Mouse (Mus musculus) forebrain, embryonic 16.5 days (tissue): ENCODE results near the gene Mmachc. TPM values are rescaled to one million over a fixed set of nuclear protein-coding genes. Genes with fewer than 3 reads are reported as not detected.

Experiments
- ATAC-seq: fragments of 200-750 bp; cut with Nextera tagmentation; 2 replicates; pipeline ENCODE4 v1.8.0; 2017; ENCODE audit warnings: mild to moderate bottlenecking, moderate library complexity
- H3K27ac ChIP-seq: fragments of 300-500 bp; sonication (generic); 2 replicates; pipeline ENCODE4 v1.5.1; 2014; ENCODE audit warnings: low read length, control low read depth
- H3K27me3 ChIP-seq: fragments of 300-500 bp; sonication (generic); replicated peaks from 2 replicates; pipeline ENCODE4 v1.6.1; 2014; ENCODE audit warnings: low read length; ENCODE audit not compliant: control insufficient read depth, insufficient read depth
- H3K36me3 ChIP-seq: fragments of 300-500 bp; sonication (generic); 2 replicates; pipeline ENCODE4 v1.6.1; 2014; ENCODE audit not compliant: control insufficient read depth, insufficient read depth
- H3K4me1 ChIP-seq: fragments of 300-500 bp; sonication (generic); replicated peaks from 2 replicates; pipeline ENCODE4 v1.6.1; 2014; ENCODE audit warnings: low read length; ENCODE audit not compliant: control insufficient read depth, insufficient read depth
- H3K4me2 ChIP-seq: fragments of 300-500 bp; sonication (generic); 2 replicates; pipeline ENCODE4 v1.6.1; 2014; ENCODE audit warnings: mild to moderate bottlenecking, low read length, control low read depth
- H3K4me3 ChIP-seq: fragments of 300-500 bp; sonication (generic); replicated peaks from 2 replicates; pipeline ENCODE4 v1.5.1; 2014; ENCODE audit warnings: mild to moderate bottlenecking, low read length, control low read depth
- H3K9ac ChIP-seq: fragments of 300-500 bp; sonication (generic); replicated peaks from 2 replicates; pipeline ENCODE4 v1.6.1; 2014; ENCODE audit warnings: low read depth, low read length, control low read depth
- H3K9me3 ChIP-seq: fragments of 300-500 bp; sonication (generic); 2 replicates; pipeline ENCODE4 v1.6.1; 2016; ENCODE audit warnings: low read length; ENCODE audit not compliant: control insufficient read depth
- WGBS: fragments of 180-500 bp; shearing (Covaris S2); extraction: QIAGEN DNeasy Blood & Tissue Kit; methylation state at CpG from one replicate; pipeline ENCODE4 v1.1.7; 2014; 5-methylcytosine and 5-hydroxymethylcytosine counted together
- polyA plus RNA-seq: library from polyadenylated mRNA; unstranded; fragments of >200 nt; fragmentation: Nextera tagmentation; extraction: Ambion mirVana; gene quantifications from 2 replicates; pipeline ENCODE4 v1.2.1, GENCODE M21; 2015

Gene Mmachc
- 24.9 and 27.8 TPM in 2 replicates for polyA plus RNA-seq

DNA sequence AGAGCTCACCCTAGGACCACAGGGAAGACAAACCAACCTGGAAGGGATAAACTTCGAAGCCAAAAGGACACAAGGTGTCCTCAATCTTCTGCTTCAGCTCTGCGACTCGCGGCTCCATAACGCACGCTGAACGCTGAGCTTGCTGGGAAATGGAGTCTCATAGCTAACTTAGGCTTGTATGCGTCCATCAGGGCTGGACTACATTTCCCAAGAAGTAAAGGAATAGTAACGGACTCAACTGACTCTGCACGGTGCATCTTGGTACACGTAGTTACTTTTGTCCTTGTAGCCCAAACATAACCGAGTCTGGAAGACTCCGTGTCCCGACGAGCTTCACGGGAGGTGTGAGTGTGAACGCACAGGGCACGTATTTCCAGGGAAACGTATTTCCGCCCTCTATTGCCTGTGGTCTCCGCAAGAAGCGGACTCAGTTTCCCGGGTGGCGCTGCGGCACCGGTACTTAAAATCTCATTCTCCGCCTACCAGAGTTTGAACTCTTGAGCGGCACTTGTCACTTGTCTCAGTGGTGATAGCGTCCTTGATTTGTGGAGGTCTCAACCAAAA is at the start of gene Mmachc, which contains the start of gene Ccdc163:
TSS of gene Mmachc (minus strand) at position 206 of the 564 bp plus-strand sequence.
TSS of gene Ccdc163 (plus strand) at position 309 of the 564 bp plus-strand sequence.
- Histone ChIP-seq H3K36me3 (no peaks in the 10 kb centered on the region), H3K9ac (peak within 1 kb of the TSS; percentile 53), H3K4me1 (peaks cover 11% of the 10 kb centered on the region), H3K4me2 (peak within 1 kb of the TSS; percentile 70), H3K27ac (no peak within 1 kb of the TSS), H3K4me3 (peak within 1 kb of the TSS; percentile 51), H3K9me3 (no peaks in the 10 kb centered on the region), H3K27me3 (no peaks in the 10 kb centered on the region)
- peak; percentile 99 for ATAC-seq
- WGBS = 0% methylated on average over 29 of the region's 29 CpGs

DNA sequence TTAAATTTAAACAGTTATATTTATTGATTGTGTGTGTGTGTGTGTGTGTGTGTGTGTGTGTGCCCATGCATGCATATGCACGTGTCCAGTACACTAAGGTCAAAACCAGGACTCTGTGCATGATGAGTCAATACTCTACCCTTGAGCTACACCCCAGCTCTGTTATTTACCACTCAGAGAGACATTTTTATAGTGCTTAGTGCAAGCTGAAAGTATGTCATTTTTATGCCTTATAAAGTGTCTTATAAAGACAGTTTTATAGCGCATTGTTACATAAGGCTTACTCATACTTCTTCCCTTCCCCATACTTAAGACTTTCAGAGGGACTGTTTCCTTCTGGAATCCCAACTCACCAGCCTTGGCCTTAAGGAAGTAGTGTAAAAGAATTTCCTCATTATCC is 41.5 kb upstream of the Mmachc start:
- Histone ChIP-seq H3K9ac (no peak overlapping the region), H3K4me3 (no peak overlapping the region), H3K4me2 (no peak overlapping the region), H3K27me3 (no peaks in the 10 kb centered on the region), H3K36me3 (no peaks in the 10 kb centered on the region), H3K27ac (no peak overlapping the region), H3K4me1 (no peaks in the 10 kb centered on the region), H3K9me3 (no peaks in the 10 kb centered on the region)
- ATAC-seq = no peak
- WGBS = 96% methylated on average over 2 of the region's 2 CpGs

DNA sequence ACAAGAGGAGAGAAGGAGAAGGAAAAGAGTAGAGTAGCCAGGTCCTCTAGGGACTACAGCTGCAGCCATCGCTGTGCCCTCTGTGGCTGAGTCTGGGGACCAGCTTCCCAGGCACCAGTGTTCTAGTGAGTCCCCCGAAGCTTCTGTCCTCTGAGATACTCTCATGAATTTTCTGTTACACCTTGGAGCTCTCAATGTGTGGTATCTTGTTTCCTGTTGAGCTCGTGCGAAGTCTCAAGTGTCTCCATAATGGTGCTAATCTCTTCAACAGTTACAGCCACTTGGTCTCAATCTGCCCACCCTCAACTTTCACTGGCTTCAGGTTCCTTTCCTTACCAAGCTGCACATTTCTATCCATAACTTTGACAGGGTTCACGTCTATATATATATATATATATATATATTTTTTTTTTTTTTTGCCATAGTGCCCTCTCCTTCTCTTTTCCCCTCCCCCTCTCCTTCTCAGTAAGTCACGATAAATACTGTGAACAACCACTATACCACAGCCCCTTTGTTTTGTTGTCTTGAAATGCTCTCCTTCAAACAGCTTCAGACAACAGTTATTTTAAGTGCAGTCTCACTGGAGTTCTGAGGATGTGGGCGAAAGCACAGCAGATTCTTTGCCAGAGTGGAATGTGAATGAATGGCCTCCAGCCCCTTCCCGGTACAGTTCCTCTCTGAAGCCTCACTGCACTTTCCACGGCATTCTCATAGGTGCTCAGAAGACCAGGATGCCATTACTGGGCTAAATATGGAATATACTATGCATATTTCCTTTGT is 31.0 kb upstream of the Mmachc start:
- Histone ChIP-seq H3K27me3 (no peaks in the 10 kb centered on the region), H3K36me3 (no peaks in the 10 kb centered on the region), H3K4me1 (no peaks in the 10 kb centered on the region), H3K4me3 (no peak overlapping the region), H3K9ac (no peak overlapping the region), H3K4me2 (no peak overlapping the region), H3K9me3 (no peaks in the 10 kb centered on the region), H3K27ac (no peak overlapping the region)
- no peak for ATAC-seq
- 79% methylated on average over 9 of the region's 9 CpGs for WGBS

DNA sequence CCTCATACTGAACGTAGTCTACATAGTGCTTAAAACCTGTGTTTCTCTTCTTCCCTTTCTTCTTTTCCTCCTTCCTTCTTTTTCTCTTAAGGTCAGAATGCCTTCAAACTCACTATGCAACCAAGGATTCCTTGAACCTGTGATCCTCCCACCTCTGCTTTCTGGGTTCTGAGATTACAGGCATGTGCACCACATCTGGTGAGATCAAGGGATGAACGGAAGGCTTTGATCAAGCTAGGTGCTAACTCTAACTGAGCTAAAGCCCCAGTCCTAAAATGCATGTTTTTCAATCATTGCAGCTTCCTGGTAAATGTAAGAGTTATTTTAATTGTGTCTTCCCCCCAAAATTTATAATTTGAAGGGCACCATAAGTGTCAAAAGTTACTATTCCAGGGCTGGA is 26.8 kb upstream of the Mmachc start:
- H3K36me3 ChIP-seq = no peaks in the 10 kb centered on the region
- no peaks in the 10 kb centered on the region for H3K4me1 ChIP-seq
- no peak overlapping the region for H3K4me3 ChIP-seq
- 90% methylated on average over 2 of the region's 2 CpGs for WGBS
- H3K9me3 ChIP-seq = no peaks in the 10 kb centered on the region
- H3K27ac ChIP-seq = no peak overlapping the region
- no peak overlapping the region for H3K4me2 ChIP-seq
- H3K27me3 ChIP-seq = no peaks in the 10 kb centered on the region
- no peak overlapping the region for H3K9ac ChIP-seq
- no peak for ATAC-seq

DNA sequence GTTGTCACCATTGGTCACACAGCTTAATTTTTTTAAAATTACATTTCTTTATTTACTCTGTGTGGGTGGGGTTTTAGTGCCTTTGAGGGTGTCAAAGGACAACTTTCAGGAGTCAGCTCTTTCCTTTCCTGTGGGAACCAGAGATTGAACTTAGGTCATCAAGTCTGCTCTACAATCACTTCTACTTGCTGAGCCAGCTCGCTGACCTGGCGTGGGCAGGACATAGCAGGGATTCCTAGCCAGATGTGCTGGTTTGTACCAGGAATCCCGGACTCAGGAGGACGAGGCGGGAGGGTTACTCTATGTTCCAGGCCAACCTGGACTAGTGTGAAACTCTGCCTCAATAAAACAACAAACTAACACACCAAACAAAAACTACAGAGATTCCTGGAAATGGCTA is 24.1 kb upstream of the Mmachc start:
- no peaks in the 10 kb centered on the region for H3K36me3 ChIP-seq
- ATAC-seq = no peak
- WGBS = 92% methylated on average over 5 of the region's 5 CpGs

DNA sequence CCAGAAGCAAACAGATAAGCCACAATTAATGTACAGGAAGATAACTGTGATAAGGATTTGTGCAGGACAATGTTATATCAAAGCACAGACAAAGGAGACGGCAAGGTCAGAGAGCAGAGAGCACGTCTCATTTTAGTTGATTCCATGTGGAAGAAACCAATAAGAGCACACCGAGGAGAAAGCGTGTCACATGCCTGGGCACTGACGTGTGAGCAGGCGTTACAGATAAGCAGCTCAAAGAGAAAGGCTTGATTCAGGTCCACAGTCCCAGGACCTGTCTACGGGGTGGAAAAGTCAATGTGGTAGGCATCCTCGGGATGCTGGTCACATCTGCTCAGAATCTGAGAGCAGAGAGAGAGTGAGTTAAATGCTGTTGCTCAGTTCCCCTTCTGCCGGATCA is 22.9 kb upstream of the Mmachc start:
- 93% methylated on average over 9 of the region's 9 CpGs for WGBS
- no peak overlapping the region for H3K9ac ChIP-seq
- H3K36me3 ChIP-seq = no peaks in the 10 kb centered on the region
- no peak for ATAC-seq
- no peak overlapping the region for H3K27ac ChIP-seq
- H3K4me2 ChIP-seq = no peak overlapping the region
- no peaks in the 10 kb centered on the region for H3K9me3 ChIP-seq
- no peaks in the 10 kb centered on the region for H3K27me3 ChIP-seq
- H3K4me1 ChIP-seq = no peaks in the 10 kb centered on the region
- no peak overlapping the region for H3K4me3 ChIP-seq

More for the DNA sequence above, 24.1 kb upstream of the Mmachc start:
- H3K9ac ChIP-seq = no peak overlapping the region
- H3K9me3 ChIP-seq = no peaks in the 10 kb centered on the region
- no peak overlapping the region for H3K27ac ChIP-seq
- no peak overlapping the region for H3K4me3 ChIP-seq
- no peaks in the 10 kb centered on the region for H3K4me1 ChIP-seq
- no peaks in the 10 kb centered on the region for H3K27me3 ChIP-seq
- no peak overlapping the region for H3K4me2 ChIP-seq

DNA sequence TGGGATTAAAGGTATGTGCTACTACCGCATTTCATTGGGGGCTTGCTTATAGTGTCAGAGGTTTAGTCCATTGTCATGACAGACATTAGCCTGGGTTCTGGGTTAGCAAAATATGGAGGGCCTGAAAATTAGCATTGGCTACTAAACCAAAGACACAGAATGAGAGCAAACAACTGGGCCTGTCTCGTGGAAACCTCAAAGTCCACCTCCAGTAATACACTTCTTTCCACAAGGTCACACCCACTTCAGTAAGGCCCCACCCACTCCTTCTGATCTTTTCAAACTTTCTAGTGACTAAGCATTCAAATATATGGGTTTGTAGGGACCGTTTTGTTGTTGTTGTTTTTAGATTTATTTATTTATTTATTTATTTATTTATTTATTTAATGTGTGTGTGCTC is 21.3 kb upstream of the Mmachc start:
- ATAC-seq = no peak

DNA sequence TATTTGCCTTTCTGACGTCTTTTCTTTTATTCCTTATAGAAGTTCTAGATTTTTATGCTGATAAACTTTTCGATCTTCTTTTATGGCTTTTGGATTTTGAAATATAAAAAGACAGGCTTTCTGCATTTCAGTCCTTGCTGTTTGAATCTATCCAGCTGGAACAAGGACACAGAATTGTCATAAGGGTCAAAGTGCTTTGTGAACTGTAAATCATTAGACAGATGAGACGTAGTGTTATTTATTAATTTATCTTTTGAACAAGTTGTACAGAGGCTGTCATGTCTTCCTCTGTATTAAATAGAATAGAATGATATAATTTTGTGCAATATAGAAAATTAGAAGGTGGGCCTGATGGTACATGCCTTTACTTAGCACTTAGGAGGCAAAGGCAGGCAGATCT is 19.2 kb upstream of the Mmachc start:
- no peak overlapping the region for H3K4me2 ChIP-seq
- H3K9me3 ChIP-seq = no peaks in the 10 kb centered on the region
- no peak overlapping the region for H3K4me3 ChIP-seq
- no peak overlapping the region for H3K27ac ChIP-seq
- 85% methylated on average over 3 of the region's 3 CpGs for WGBS
- no peak overlapping the region for H3K9ac ChIP-seq
- ATAC-seq = no peak
- H3K27me3 ChIP-seq = no peaks in the 10 kb centered on the region
- no peaks in the 10 kb centered on the region for H3K4me1 ChIP-seq
- H3K36me3 ChIP-seq = no peaks in the 10 kb centered on the region

More for the DNA sequence above, 21.3 kb upstream of the Mmachc start:
- Histone ChIP-seq H3K9ac (no peak overlapping the region), H3K27ac (no peak overlapping the region), H3K36me3 (no peaks in the 10 kb centered on the region), H3K27me3 (no peaks in the 10 kb centered on the region), H3K4me2 (no peak overlapping the region), H3K4me3 (no peak overlapping the region), H3K4me1 (no peaks in the 10 kb centered on the region), H3K9me3 (no peaks in the 10 kb centered on the region)
- WGBS = 92% methylated on average over 3 of the region's 3 CpGs

DNA sequence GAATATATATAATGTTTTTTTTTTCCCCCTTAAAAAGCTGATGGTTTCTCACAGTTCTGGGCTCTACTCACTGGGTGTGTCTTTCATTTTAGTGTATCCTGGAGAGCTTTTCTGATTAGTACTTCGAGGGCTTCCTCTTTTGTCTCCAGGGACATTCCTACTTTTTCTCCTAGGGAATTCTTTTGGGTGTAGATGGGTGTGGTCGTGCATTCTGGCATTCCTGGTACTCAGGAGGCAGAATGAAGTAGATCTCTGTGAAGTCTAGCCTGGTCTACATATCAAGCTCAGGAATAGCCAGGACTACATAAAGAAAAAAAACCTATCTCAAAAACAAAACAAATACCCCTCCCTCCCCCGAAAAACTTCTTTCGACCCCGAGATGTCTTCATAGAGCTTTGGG is 17.2 kb upstream of the Mmachc start:
- H3K27ac ChIP-seq = no peak overlapping the region
- no peak for ATAC-seq
- 85% methylated on average over 5 of the region's 5 CpGs for WGBS

More for the DNA sequence above, 17.2 kb upstream of the Mmachc start:
- Histone ChIP-seq H3K9ac (no peak overlapping the region), H3K27me3 (no peaks in the 10 kb centered on the region), H3K4me2 (no peak overlapping the region), H3K9me3 (no peaks in the 10 kb centered on the region), H3K4me1 (peaks cover 2% of the 10 kb centered on the region; the same call in 1 of the 2 replicates), H3K4me3 (no peak overlapping the region), H3K36me3 (no peaks in the 10 kb centered on the region)
